Mouse (Mus musculus): ENCODE measurements at regions not wholly inside any gene's neighbourhood (a gene's known extent, or its start where the extent isn't known, plus 50 kb on each side); places are given as distances from the start of the nearest gene placed in this dataset.

GRCm38 (mm10) chr13:47391023-47391422, 268.6 kb downstream of the Rnf144b start:
- H3K27me3 ChIP-seq (replicated peaks) = no peaks in the 10 kb centered on the region
- in situ Hi-C loops (cut with MboI; ENCODE audit: low pct_ligation_motif_present, low pct_unique_long_range_greater_than_20kb, low sequenced_read_pairs) (no loop called here), dilution Hi-C loops (cut with MboI; ENCODE audit: extremely low pct_ligation_motif_present, extremely low pct_unique_long_range_greater_than_20kb, low sequenced_read_pairs) (no loop called here)
- peaks cover 66% of the 10 kb centered on the region for H3K9me3 ChIP-seq (replicated peaks; ENCODE audit: low read length)
- no peaks in the 10 kb centered on the region for H3K36me3 ChIP-seq (replicated peaks in 1 of 2; ENCODE audit: control insufficient read depth in 1 of 2, insufficient read depth in 1 of 2, low read length in 1 of 2)
- DNase-seq (ENCODE audit: extremely low read depth) = no peak
- H3K4me3 ChIP-seq (replicated peaks in 1 of 3; ENCODE audit: low read depth in 2 of 3, low read length in 2 of 3, poor library complexity in 1 of 3) = no peak overlapping the region
- TF ChIP-seq ZNF384 (IDR thresholded peaks at IDR 0.05; ENCODE audit: low read depth, low read length) (no peak), USF2 (conservative IDR thresholded peaks at IDR 0.05; ENCODE audit: low read depth, low read length) (no peak), PAX5 (IDR thresholded peaks at IDR 0.05; ENCODE audit: low read length) (no peak), BHLHE40 (IDR thresholded peaks at IDR 0.05; ENCODE audit: low read depth, low read length) (no peak), POLR2A (IDR thresholded peaks at IDR 0.05; ENCODE audit: low read depth, low read length) (no peak), NRF1 (IDR thresholded peaks at IDR 0.05; ENCODE audit: low read depth, low read length) (no peak), UBTF (IDR thresholded peaks at IDR 0.05; ENCODE audit: low read depth, low read length) (no peak), ZC3H11A (IDR thresholded peaks at IDR 0.05; ENCODE audit: low read depth, low read length) (no peak), SIN3A (IDR thresholded peaks at IDR 0.05; ENCODE audit: low read length) (no peak)
- no peaks in the 10 kb centered on the region for H3K79me2 ChIP-seq (replicated peaks; ENCODE audit: control insufficient read depth, extremely low read depth, insufficient read depth, poor library complexity, severe bottlenecking)
- H3K27ac ChIP-seq (ENCODE audit: insufficient read depth, low read depth) = no peak overlapping the region
- H3K4me2 ChIP-seq (ENCODE audit: insufficient read depth, low read depth, poor library complexity, severe bottlenecking) = no peak overlapping the region
- no peaks in the 10 kb centered on the region for H3K4me1 ChIP-seq (ENCODE audit: control insufficient read depth in 1 of 2, insufficient read depth in 2 of 2)
- H3K9ac ChIP-seq (ENCODE audit: insufficient read depth, low read depth) = no peak overlapping the region

GRCm38 (mm10) chr13:47397726-47398350, 275.4 kb downstream of the Rnf144b start:
- Histone ChIP-seq H3K27me3 (replicated peaks) (no peaks in the 10 kb centered on the region), H3K9me3 (replicated peaks; ENCODE audit: low read length) (peaks cover 47% of the 10 kb centered on the region), H3K27ac (ENCODE audit: insufficient read depth, low read depth) (no peak overlapping the region), H3K4me1 (ENCODE audit: control insufficient read depth in 1 of 2, insufficient read depth in 2 of 2) (no peaks in the 10 kb centered on the region), H3K36me3 (replicated peaks in 1 of 2; ENCODE audit: control insufficient read depth in 1 of 2, insufficient read depth in 1 of 2, low read length in 1 of 2) (no peaks in the 10 kb centered on the region), H3K9ac (ENCODE audit: insufficient read depth, low read depth) (no peak overlapping the region), H3K4me3 (replicated peaks in 1 of 3; ENCODE audit: low read depth in 2 of 3, low read length in 2 of 3, poor library complexity in 1 of 3) (no peak overlapping the region), H3K79me2 (replicated peaks; ENCODE audit: control insufficient read depth, extremely low read depth, insufficient read depth, poor library complexity, severe bottlenecking) (no peaks in the 10 kb centered on the region), H3K4me2 (ENCODE audit: insufficient read depth, low read depth, poor library complexity, severe bottlenecking) (no peak overlapping the region)
- dilution Hi-C loops (cut with MboI; ENCODE audit: extremely low pct_ligation_motif_present, extremely low pct_unique_long_range_greater_than_20kb, low sequenced_read_pairs) = no loop called here
- no peak for TF ChIP-seq ELF1 (IDR thresholded peaks at IDR 0.05; ENCODE audit: low read depth, low read length)
- TF ChIP-seq POLR2A (IDR thresholded peaks at IDR 0.05; ENCODE audit: low read depth, low read length) = no peak
- no peak for TF ChIP-seq JUND (conservative IDR thresholded peaks at IDR 0.05; ENCODE audit: low read depth, low read length)
- no peak for TF ChIP-seq E2F4 (IDR thresholded peaks at IDR 0.05; ENCODE audit: insufficient replicate concordance, low read depth, low read length)
- TF ChIP-seq CTCF (conservative IDR thresholded peaks at IDR 0.05 in 1 of 2, IDR thresholded peaks at IDR 0.05 in 1 of 2; ENCODE audit: low read depth in 2 of 2, low read length in 2 of 2) = no peak
- TF ChIP-seq GABPA (IDR thresholded peaks at IDR 0.05; ENCODE audit: insufficient replicate concordance, low read depth, low read length) = no peak
- TF ChIP-seq ZMIZ1 (IDR thresholded peaks at IDR 0.05; ENCODE audit: low read depth, low read length) = no peak
- no peak for TF ChIP-seq IRF4 (IDR thresholded peaks at IDR 0.05; ENCODE audit: low read depth, low read length)
- DNase-seq (ENCODE audit: extremely low read depth) = no peak
- in situ Hi-C loops (cut with MboI; ENCODE audit: low pct_ligation_motif_present, low pct_unique_long_range_greater_than_20kb, low sequenced_read_pairs) = no loop called here
